Mouse (Mus musculus) intestine, postnatal 0 days (tissue): ENCODE results near the gene Dbn1. TPM values are rescaled to one million over a fixed set of nuclear protein-coding genes. Genes with fewer than 3 reads are reported as not detected.

Source experiments
- ATAC-seq: fragments of 200-750 bp; cut with Nextera tagmentation; 2 replicates; pipeline ENCODE4 v1.8.0; 2017; ENCODE audit warnings: mild to moderate bottlenecking, moderate TSS enrichment, moderate library complexity
- H3K27ac ChIP-seq: fragments of 300-500 bp; sonication (generic); 2 replicates; pipeline ENCODE4 v1.5.1; 2014; ENCODE audit warnings: mild to moderate bottlenecking, low read depth, low read length, moderate library complexity
- H3K27me3 ChIP-seq: fragments of 300-500 bp; sonication (generic); replicated peaks from 2 replicates; pipeline ENCODE4 v1.6.1; 2014; ENCODE audit warnings: low read length, mixed read lengths; ENCODE audit not compliant: control insufficient read depth, insufficient read depth
- H3K36me3 ChIP-seq: fragments of 300-500 bp; sonication (generic); 2 replicates; pipeline ENCODE4 v1.6.1; 2014; ENCODE audit warnings: mild to moderate bottlenecking, moderate library complexity; ENCODE audit not compliant: control insufficient read depth, insufficient read depth
- H3K4me1 ChIP-seq: fragments of 300-500 bp; sonication (generic); replicated peaks from 2 replicates; pipeline ENCODE4 v1.6.1; 2014; ENCODE audit warnings: antibody characterized with exemption, low read length, mixed read lengths; ENCODE audit not compliant: control insufficient read depth, insufficient read depth
- H3K4me2 ChIP-seq: fragments of 300-500 bp; sonication (generic); replicated peaks from 2 replicates; pipeline ENCODE4 v1.6.1; 2014; ENCODE audit warnings: low read depth, mild to moderate bottlenecking, moderate library complexity
- H3K4me3 ChIP-seq: fragments of 300-500 bp; sonication (generic); 2 replicates; pipeline ENCODE4 v1.5.1; 2014; ENCODE audit warnings: low read depth, low read length
- H3K9ac ChIP-seq: fragments of 300-500 bp; sonication (generic); 2 replicates; pipeline ENCODE4 v1.6.1; 2014; ENCODE audit warnings: mild to moderate bottlenecking, low read depth, low read length
- H3K9me3 ChIP-seq: fragments of 300-500 bp; sonication (generic); 2 replicates; pipeline ENCODE4 v1.6.1; 2016; ENCODE audit warnings: mixed run types; ENCODE audit not compliant: control insufficient read depth
- CTCF ChIP-seq: sonication (generic); IDR thresholded peaks from 2 replicates; pipeline ENCODE4 v1.5.1; 2016; ENCODE audit warnings: low read depth, mild to moderate bottlenecking, control low read depth, antibody characterized with exemption, moderate library complexity
- WGBS: fragments of 180-500 bp; shearing (Covaris S2); extraction: QIAGEN DNeasy Blood & Tissue Kit; methylation state at CpG from one replicate; pipeline ENCODE4 v1.1.7; 2014; 5-methylcytosine and 5-hydroxymethylcytosine counted together
- polyA plus RNA-seq: library from polyadenylated mRNA; unstranded; fragments of >200 nt; fragmentation: Nextera tagmentation; extraction: Ambion mirVana; gene quantifications from 2 replicates; pipeline ENCODE4 v1.2.1, GENCODE M21; 2015

The Dbn1 gene
- polyA plus RNA-seq, 1 experiment from 2014 or later, result 31.3 TPM

DNA sequence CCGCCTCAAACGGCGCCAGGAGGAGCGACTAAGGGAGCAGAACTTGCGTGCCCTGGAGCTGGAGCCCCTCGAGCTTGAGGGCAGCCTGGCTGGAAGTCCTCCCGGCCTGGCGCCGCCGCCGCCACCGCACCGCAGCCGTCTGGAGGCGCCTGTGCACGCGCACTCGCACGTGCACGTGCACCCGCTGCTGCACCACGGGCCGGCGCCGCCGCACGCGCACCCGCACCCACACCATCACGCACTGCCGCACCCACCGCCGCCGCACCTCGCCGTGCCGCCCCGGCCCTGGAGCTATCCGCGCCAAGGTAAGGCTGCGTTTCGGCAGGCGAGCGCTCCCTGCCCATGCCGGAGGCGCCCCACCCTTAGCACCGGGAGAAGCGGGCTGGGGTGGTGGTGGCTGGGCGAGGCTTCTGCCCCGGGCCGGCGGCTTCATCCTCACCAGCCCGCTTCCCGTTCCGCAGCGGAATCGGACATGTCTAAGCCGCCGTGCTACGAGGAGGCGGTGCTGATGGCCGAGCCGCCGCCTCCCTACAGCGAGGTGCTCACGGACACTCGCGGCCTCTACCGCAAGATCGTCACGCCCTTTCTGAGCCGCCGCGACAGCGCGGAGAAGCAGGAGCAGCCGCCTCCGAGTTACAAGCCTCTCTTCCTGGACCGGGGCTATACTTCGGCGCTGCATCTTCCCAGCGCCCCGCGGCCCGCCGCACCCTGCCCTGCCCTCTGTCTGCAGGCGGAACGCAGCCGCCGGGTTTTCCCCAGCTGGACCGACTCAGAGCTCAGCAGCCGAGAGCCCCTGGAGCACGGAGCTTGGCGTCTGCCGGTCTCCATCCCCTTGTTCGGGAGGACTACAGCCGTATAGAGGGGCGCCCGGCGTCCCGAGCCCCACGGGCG, 15.5 kb downstream of the Dbn1 start:
- Histone ChIP-seq H3K36me3 (peaks cover 9% of the 10 kb centered on the region; the same call in 1 of the 2 replicates), H3K27ac (0 out of 2 replicates have a peak overlapping the region, but pooled peaks have one; percentile 7), H3K4me2 (peak overlapping the region; percentile 100), H3K4me1 (0 out of 2 replicates have a peak, but pooled peaks cover 4% of the 10 kb centered on the region), H3K9me3 (no peaks in the 10 kb centered on the region), H3K9ac (peak overlapping the region; percentile 51), H3K4me3 (peak overlapping the region; percentile 59), H3K27me3 (peaks cover 11% of the 10 kb centered on the region; the same call in 1 of the 2 replicates)
- peak; percentile 27 for ATAC-seq
- TF ChIP-seq CTCF, result peak; percentile 58
- WGBS, result 1% methylated on average over 96 of the region's 103 CpGs

DNA sequence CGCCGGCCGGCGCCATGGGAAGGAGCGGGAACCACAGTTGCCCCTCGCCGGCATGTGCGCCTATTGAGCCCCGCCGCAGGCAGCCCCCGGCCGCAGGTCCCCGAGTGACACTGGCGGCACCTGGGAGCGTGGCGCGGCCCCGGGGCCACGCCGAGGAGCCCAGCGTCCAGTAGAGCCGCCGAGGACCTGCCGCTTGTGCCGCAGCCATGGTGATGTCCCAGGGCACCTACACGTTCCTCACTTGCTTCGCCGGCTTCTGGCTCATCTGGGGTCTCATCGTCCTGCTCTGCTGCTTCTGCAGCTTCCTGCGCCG, 16.1 kb downstream of the Dbn1 start:
- H3K4me2 ChIP-seq, result peak overlapping the region; percentile 100
- peak overlapping the region; percentile 51 for H3K9ac ChIP-seq
- H3K9me3 ChIP-seq, result no peaks in the 10 kb centered on the region
- H3K4me3 ChIP-seq, result peak overlapping the region; percentile 59
- no peak for TF ChIP-seq CTCF
- 0 out of 2 replicates have a peak, but pooled peaks cover 4% of the 10 kb centered on the region for H3K4me1 ChIP-seq
- H3K27ac ChIP-seq, result no peak overlapping the region; the same call in 1 of the 2 replicates
- ATAC-seq, result no peak; the same call in 1 of the 2 replicates
- H3K27me3 ChIP-seq, result peaks cover 11% of the 10 kb centered on the region; the same call in 1 of the 2 replicates
- peaks cover 9% of the 10 kb centered on the region; the same call in 1 of the 2 replicates for H3K36me3 ChIP-seq
- under 1% methylated on average over 31 of the region's 31 CpGs for WGBS

DNA sequence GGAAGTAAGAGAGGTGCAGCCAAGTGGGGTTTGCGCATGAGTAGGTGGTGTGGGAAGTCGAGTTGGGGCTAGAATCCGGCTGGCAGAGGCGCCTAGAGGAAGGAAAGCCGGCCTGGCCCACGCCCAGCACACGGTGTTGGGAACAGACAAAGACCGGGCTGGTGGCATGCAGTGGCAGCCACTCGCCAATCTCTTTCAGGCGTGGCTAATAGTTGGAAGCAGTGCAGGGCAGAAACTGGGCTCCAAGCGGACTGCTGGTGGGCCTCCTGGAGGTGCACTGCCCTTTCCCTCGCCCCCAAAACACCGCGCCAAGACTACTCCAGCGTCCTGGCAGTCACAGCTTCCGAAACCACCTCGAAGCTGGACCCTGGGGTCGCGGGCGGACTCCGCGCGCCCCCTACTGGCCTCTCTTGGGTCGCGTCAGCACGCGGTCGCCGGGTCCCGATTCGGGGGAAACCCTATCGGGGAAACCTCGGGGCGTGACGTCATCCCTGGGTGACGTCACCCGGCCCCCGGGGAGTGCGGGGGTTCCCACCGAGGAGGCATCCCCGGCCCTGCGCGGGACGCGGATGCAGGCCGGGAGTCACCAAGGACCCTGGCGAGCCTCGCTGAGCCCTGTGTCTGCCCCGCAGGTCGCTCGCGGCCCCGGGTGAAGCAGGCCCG, 16.6 kb downstream of the Dbn1 start:
- H3K4me3 ChIP-seq, result peak overlapping the region; percentile 59
- under 1% methylated on average over 54 of the region's 54 CpGs for WGBS
- no peaks in the 10 kb centered on the region for H3K9me3 ChIP-seq
- 0 out of 2 replicates have a peak, but pooled peaks cover 4% of the 10 kb centered on the region for H3K4me1 ChIP-seq
- peak overlapping the region; percentile 100 for H3K4me2 ChIP-seq
- H3K36me3 ChIP-seq, result peaks cover 8% of the 10 kb centered on the region; the same call in 1 of the 2 replicates
- TF ChIP-seq CTCF, result peak; percentile 96
- peak overlapping the region; percentile 51 for H3K9ac ChIP-seq
- H3K27me3 ChIP-seq, result peaks cover 11% of the 10 kb centered on the region; the same call in 1 of the 2 replicates
- peak; percentile 46 for ATAC-seq
- H3K27ac ChIP-seq, result no peak overlapping the region; the same call in 1 of the 2 replicates

DNA sequence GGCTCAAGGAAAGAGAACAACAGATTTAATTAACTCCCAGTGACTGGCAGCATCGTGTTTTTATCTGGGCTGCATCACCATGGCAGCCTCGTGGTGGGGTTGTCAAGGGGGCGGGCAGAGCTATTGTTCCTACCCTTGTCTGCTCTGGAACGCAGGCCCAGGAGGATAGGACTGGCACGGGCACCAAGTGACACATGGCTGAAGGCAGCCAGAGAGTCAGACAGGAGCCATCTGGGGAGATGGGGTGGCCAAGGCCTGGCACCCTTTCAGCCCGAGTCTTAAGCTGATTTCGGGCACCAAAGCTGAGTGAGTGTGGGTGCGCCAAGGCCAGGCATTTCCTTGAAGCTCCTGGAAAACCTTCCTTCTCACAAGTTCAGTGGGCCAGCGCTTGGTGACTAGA, 17.5 kb downstream of the Dbn1 start:
- H3K4me2 ChIP-seq, result no peak overlapping the region
- H3K36me3 ChIP-seq, result no peaks in the 10 kb centered on the region; the same call in 1 of the 2 replicates
- H3K27ac ChIP-seq, result no peak overlapping the region
- no peak for TF ChIP-seq CTCF
- H3K27me3 ChIP-seq, result peaks cover 12% of the 10 kb centered on the region; the same call in 1 of the 2 replicates
- H3K9me3 ChIP-seq, result no peaks in the 10 kb centered on the region
- H3K4me1 ChIP-seq, result 0 out of 2 replicates have a peak, but pooled peaks cover 4% of the 10 kb centered on the region
- H3K4me3 ChIP-seq, result no peak overlapping the region
- H3K9ac ChIP-seq, result no peak overlapping the region
- ATAC-seq, result no peak
- WGBS, result 84% methylated on average over 9 of the region's 9 CpGs

DNA sequence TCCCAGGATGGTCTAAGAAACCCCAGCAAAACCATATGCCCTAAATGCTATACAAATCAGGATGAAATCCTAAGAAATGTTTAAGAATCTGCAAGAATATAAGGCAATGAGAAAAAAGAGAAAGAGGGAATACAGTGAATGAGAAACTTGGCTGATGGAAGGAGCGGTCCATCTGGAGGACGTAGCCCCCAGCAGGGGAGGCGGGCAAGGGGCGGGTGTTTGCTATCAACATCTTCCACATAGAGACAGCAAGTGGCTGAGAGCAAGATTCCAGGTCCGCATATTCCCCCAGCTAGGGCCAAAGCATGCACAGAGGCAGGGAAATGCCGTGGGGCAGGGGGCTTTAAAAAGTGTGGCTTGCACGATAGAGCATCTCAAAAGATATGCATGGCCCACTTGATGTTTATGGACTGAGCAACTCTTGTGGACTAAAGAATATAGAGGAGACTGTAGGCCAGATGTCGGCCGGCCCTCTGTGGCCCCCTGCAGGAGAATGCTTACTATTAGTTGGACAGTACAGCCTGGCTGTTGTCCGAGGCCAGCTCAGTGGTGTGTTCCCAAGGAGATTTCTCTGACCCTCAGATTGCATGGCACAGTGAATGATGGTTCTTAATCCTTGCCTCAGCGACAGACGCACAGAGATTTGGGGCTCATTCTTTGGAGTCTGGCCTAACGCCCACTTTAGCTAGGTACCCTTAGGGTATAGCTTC, 18.9 kb downstream of the Dbn1 start:
- H3K4me2 ChIP-seq, result no peak overlapping the region
- H3K27me3 ChIP-seq, result peaks cover 21% of the 10 kb centered on the region; the same call in 1 of the 2 replicates
- TF ChIP-seq CTCF, result peak; percentile 76
- 0 out of 2 replicates have a peak, but pooled peaks cover 4% of the 10 kb centered on the region for H3K4me1 ChIP-seq
- H3K4me3 ChIP-seq, result no peak overlapping the region
- no peak overlapping the region for H3K9ac ChIP-seq
- no peak for ATAC-seq
- H3K9me3 ChIP-seq, result no peaks in the 10 kb centered on the region
- WGBS, result 51% methylated on average over 13 of the region's 13 CpGs
- H3K36me3 ChIP-seq, result no peaks in the 10 kb centered on the region; the same call in 1 of the 2 replicates
- no peak overlapping the region for H3K27ac ChIP-seq
